7 mouse cellular contexts compared by ENCODE assay signal in genomic region chr13:58112191-58112590, GRCm38 (mm10). TPM values are rescaled to one million over a fixed set of nuclear protein-coding genes. Genes with fewer than 3 reads are reported as not detected.
DNase-seq lines count a peak whose midpoint lies in the region; ATAC-seq and TF ChIP-seq lines count a peak whose summit lies in the region.

No protein-coding gene starts in this region.

- peak overlapping the region; percentile 75 for H3K9ac ChIP-seq in forebrain, postnatal 0 days

- H3K9me3 ChIP-seq in forebrain, postnatal 0 days (ENCODE audit: low read length): no peaks in the 10 kb centered on the region

- H3K4me3 ChIP-seq in left cerebral cortex, adult 2 months: peak overlapping the region; percentile 80
- peak overlapping the region; percentile 63 for H3K4me3 ChIP-seq in forebrain, postnatal 0 days (ENCODE audit: low read depth, low read length)

- WGBS in forebrain, postnatal 0 days: 61% methylated on average over 10 of the region's 10 CpGs

- no peaks in the 10 kb centered on the region for H3K36me3 ChIP-seq in forebrain, postnatal 0 days (ENCODE audit: insufficient read depth)

- no peak for ATAC-seq in forebrain, postnatal 0 days

- peak; percentile 36 to 46 for DNase-seq in left cerebral cortex, adult 2 months (ENCODE audit: extremely low spot score in 1 of 2, low spot score in 2 of 2)
- DNase-seq in left cerebral cortex, postnatal 4 days: no peak
- DNase-seq in forebrain, postnatal 0 days: no peak
- DNase-seq in left cerebral cortex, postnatal 36 days (ENCODE audit: low spot score in 2 of 2): peak; percentile 54 to 70
- DNase-seq in right cerebral cortex, postnatal 14 days: peak; percentile 17
- DNase-seq in gastrocnemius, postnatal 4 days (ENCODE audit: low spot score in 2 of 2): no peak
- DNase-seq in embryo, embryonic 10.5 days (ENCODE audit: low spot score): no peak

- H3K27me3 ChIP-seq in forebrain, postnatal 0 days (ENCODE audit: insufficient read depth, low read length): no peaks in the 10 kb centered on the region

- intact Hi-C loops in left cerebral cortex, adult 2 months (cut with DNase I): loop anchor here (5.0 kb wide), 1 partner anchor 80 kb away; no protein-coding TSS in a partner anchor
- intact Hi-C loops in left cerebral cortex, postnatal 4 days (cut with DNase I): no loop called here
- intact Hi-C loops in left cerebral cortex, postnatal 36 days (cut with DNase I): loop anchor here (2.0 kb wide), 1 partner anchor 17 kb away; the partner anchor contains the start of gene Hnrnpa0

- TF ChIP-seq CTCF in left cerebral cortex, adult 2 months (IDR thresholded peaks at IDR 0.05): no peak
- no peak for TF ChIP-seq CTCF in forebrain, postnatal 0 days (IDR thresholded peaks at IDR 0.05; ENCODE audit: low read depth)

- H3K4me2 ChIP-seq in forebrain, postnatal 0 days (ENCODE audit: low read depth): peak overlapping the region; percentile 82

- peak overlapping the region; percentile 94 for H3K27ac ChIP-seq in left cerebral cortex, adult 2 months
- peak overlapping the region; percentile 92; the same call in 1 of the 2 replicates for H3K27ac ChIP-seq in forebrain, postnatal 0 days (ENCODE audit: low read depth, low read length)

- H3K4me1 ChIP-seq in forebrain, postnatal 0 days (ENCODE audit: insufficient read depth): peaks cover 7% of the 10 kb centered on the region

RNA-seq across cellular contexts. Expression of gene Klhl3, which starts 1.2 kb away (rescaled TPM):
- total RNA-seq in left cerebral cortex, adult 2 months (2021): 10 to 100 TPM; 32.6 to 36.9 TPM
- 10 to 100 TPM; 19.4 to 19.8 TPM for total RNA-seq in left cerebral cortex, postnatal 4 days (2021)
- total RNA-seq in forebrain, postnatal 0 days (2014; rRNA removed): 11.9 and 12.2 TPM in 2 replicates
- 7.6 and 12.6 TPM in 2 replicates for polyA plus RNA-seq in forebrain, postnatal 0 days (2015; fragmentation: Nextera tagmentation; extraction: Ambion mirVana)
- 10 to 100 TPM; 27.8 to 38.4 TPM for total RNA-seq in left cerebral cortex, postnatal 36 days (2021)
- 1 to 10 TPM; 2.9 to 3.7 TPM for total RNA-seq in gastrocnemius, postnatal 4 days (2021)

RNA-seq across cellular contexts. Expression of gene Hnrnpa0, which starts 16.2 kb away (rescaled TPM):
- 100 to 1,000 TPM; 120 to 128 TPM for total RNA-seq in left cerebral cortex, adult 2 months (2021)
- 100 to 1,000 TPM; 224 to 244 TPM for total RNA-seq in left cerebral cortex, postnatal 4 days (2021)
- 197 and 234 TPM in 2 replicates for total RNA-seq in forebrain, postnatal 0 days (2014; rRNA removed)
- polyA plus RNA-seq in forebrain, postnatal 0 days (2015; fragmentation: Nextera tagmentation; extraction: Ambion mirVana): 76.5 and 86.6 TPM in 2 replicates
- 100 to 1,000 TPM; 118 to 134 TPM for total RNA-seq in left cerebral cortex, postnatal 36 days (2021)
- total RNA-seq in gastrocnemius, postnatal 4 days (2021): 100 to 1,000 TPM; 134 TPM

RNA-seq across cellular contexts. Expression of gene Idnk, which starts 45.3 kb away (rescaled TPM):
- total RNA-seq in left cerebral cortex, adult 2 months (2021): 10 to 100 TPM; 31.2 to 31.6 TPM
- total RNA-seq in left cerebral cortex, postnatal 4 days (2021): 10 to 100 TPM; 23.1 to 25.5 TPM
- 20.0 and 26.0 TPM in 2 replicates for total RNA-seq in forebrain, postnatal 0 days (2014; rRNA removed)
- polyA plus RNA-seq in forebrain, postnatal 0 days (2015; fragmentation: Nextera tagmentation; extraction: Ambion mirVana): 46.9 and 49.9 TPM in 2 replicates
- 10 to 100 TPM; 27.0 to 27.1 TPM for total RNA-seq in left cerebral cortex, postnatal 36 days (2021)
- 10 to 100 TPM; 10.8 to 13.9 TPM for total RNA-seq in gastrocnemius, postnatal 4 days (2021)

Comparison
In these comparisons a context has a peak if more than half of its experiments do, and no peak if none do; other contexts are left out.
1. DNase-seq: peak in left cerebral cortex, adult 2 months (2 of 2), left cerebral cortex, postnatal 36 days (2 of 2) and right cerebral cortex, postnatal 14 days (single experiment); none in left cerebral cortex, postnatal 4 days (single experiment), forebrain, postnatal 0 days (single experiment), gastrocnemius, postnatal 4 days (0 of 2) and embryo, embryonic 10.5 days (single experiment).